Mouse (Mus musculus) neural tube, embryonic 13.5 days (tissue): Measurements from ENCODE around the gene Gpc6. TPM values are rescaled to one million over a fixed set of nuclear protein-coding genes. Genes with fewer than 3 reads are reported as not detected.

ENCODE experiments used
- ATAC-seq: fragments of 200-750 bp; cut with Nextera tagmentation; 2 replicates; pipeline ENCODE4 v1.8.0; 2017; ENCODE audit warnings: low read depth, mild to moderate bottlenecking, moderate TSS enrichment, moderate library complexity
- H3K27ac ChIP-seq: fragments of 300-500 bp; sonication (generic); replicated peaks from 2 replicates; pipeline ENCODE4 v1.5.1; 2015; ENCODE audit warnings: moderate library complexity, mild to moderate bottlenecking, inconsistent platforms
- H3K27me3 ChIP-seq: fragments of 300-500 bp; sonication (generic); 2 replicates; pipeline ENCODE4 v1.6.1; 2015; ENCODE audit warnings: mild to moderate bottlenecking, inconsistent platforms
- H3K36me3 ChIP-seq: fragments of 300-500 bp; sonication (generic); 2 replicates; pipeline ENCODE4 v1.6.1; 2015; ENCODE audit warnings: mild to moderate bottlenecking, inconsistent platforms
- H3K4me1 ChIP-seq: fragments of 300-500 bp; sonication (generic); replicated peaks from 2 replicates; pipeline ENCODE4 v1.6.1; 2015; ENCODE audit warnings: inconsistent platforms
- H3K4me2 ChIP-seq: fragments of 300-500 bp; sonication (generic); 2 replicates; pipeline ENCODE4 v1.6.1; 2015; ENCODE audit warnings: inconsistent platforms, mild to moderate bottlenecking, moderate library complexity
- H3K4me3 ChIP-seq: fragments of 300-500 bp; sonication (generic); 2 replicates; pipeline ENCODE4 v1.5.1; 2015; ENCODE audit warnings: mild to moderate bottlenecking, inconsistent platforms
- H3K9ac ChIP-seq: fragments of 300-500 bp; sonication (generic); 2 replicates; pipeline ENCODE4 v1.6.1; 2015; ENCODE audit warnings: moderate library complexity, mild to moderate bottlenecking, inconsistent platforms
- H3K9me3 ChIP-seq: fragments of 300-500 bp; sonication (generic); 2 replicates; pipeline ENCODE4 v1.6.1; 2016; ENCODE audit warnings: inconsistent platforms
- WGBS: fragments of 180-500 bp; shearing (Covaris S2); methylation state at CpG from one replicate; pipeline ENCODE4 v1.1.7; 2015; 5-methylcytosine and 5-hydroxymethylcytosine counted together
- polyA plus RNA-seq: library from polyadenylated mRNA; unstranded; fragments of >200 nt; fragmentation: Nextera tagmentation; extraction: Ambion mirVana; gene quantifications from 2 replicates; pipeline ENCODE4 v1.2.1, GENCODE M21; 2015

The Gpc6 gene
- polyA plus RNA-seq, 1 experiment from 2014 or later = 22.1 TPM

GRCm38 (mm10) chr14:117852266-117852665 lies 927.2 kb downstream of the Gpc6 start:
- Histone ChIP-seq H3K4me2 (no peak overlapping the region), H3K9ac (no peak overlapping the region), H3K4me1 (no peaks in the 10 kb centered on the region), H3K36me3 (no peaks in the 10 kb centered on the region), H3K27me3 (no peaks in the 10 kb centered on the region), H3K4me3 (no peak overlapping the region), H3K9me3 (no peaks in the 10 kb centered on the region), H3K27ac (no peak overlapping the region)
- WGBS = 94% methylated on average over 3 of the region's 3 CpGs
- no peak for ATAC-seq

GRCm38 (mm10) chr14:117852842-117853241 lies 927.7 kb downstream of the Gpc6 start:
- WGBS = 85% methylated on average over 2 of the region's 2 CpGs
- Histone ChIP-seq H3K4me3 (no peak overlapping the region), H3K9me3 (no peaks in the 10 kb centered on the region), H3K27ac (no peak overlapping the region), H3K4me2 (no peak overlapping the region), H3K4me1 (no peaks in the 10 kb centered on the region), H3K9ac (no peak overlapping the region), H3K36me3 (no peaks in the 10 kb centered on the region), H3K27me3 (no peaks in the 10 kb centered on the region)
- ATAC-seq = no peak

- no peaks in the 10 kb centered on the region for H3K36me3 ChIP-seq
- H3K27me3 ChIP-seq = no peaks in the 10 kb centered on the region
- H3K4me2 ChIP-seq = no peak overlapping the region
- ATAC-seq = no peak
- H3K9me3 ChIP-seq = no peaks in the 10 kb centered on the region
- H3K4me3 ChIP-seq = no peak overlapping the region
- no peaks in the 10 kb centered on the region for H3K4me1 ChIP-seq
- H3K27ac ChIP-seq = no peak overlapping the region
- 70% methylated on average over 5 of the region's 5 CpGs for WGBS
- no peak overlapping the region for H3K9ac ChIP-seq
These were observed 929.4 kb downstream of the Gpc6 start for GRCm38 (mm10) chr14:117854498-117854897.

- H3K9ac ChIP-seq = no peak overlapping the region
- no peaks in the 10 kb centered on the region for H3K36me3 ChIP-seq
- no peaks in the 10 kb centered on the region; the same call in 1 of the 2 replicates for H3K4me1 ChIP-seq
- no peaks in the 10 kb centered on the region for H3K9me3 ChIP-seq
- ATAC-seq = no peak
- no peak overlapping the region for H3K27ac ChIP-seq
- H3K27me3 ChIP-seq = no peaks in the 10 kb centered on the region
- H3K4me2 ChIP-seq = no peak overlapping the region
- H3K4me3 ChIP-seq = no peak overlapping the region
These were observed 946.2 kb downstream of the Gpc6 start for GRCm38 (mm10) chr14:117871268-117871667.

GRCm38 (mm10) chr14:117879313-117879712 lies 954.2 kb downstream of the Gpc6 start:
- Histone ChIP-seq H3K4me2 (no peak overlapping the region), H3K9me3 (no peaks in the 10 kb centered on the region), H3K4me3 (no peak overlapping the region), H3K27me3 (no peaks in the 10 kb centered on the region), H3K27ac (no peak overlapping the region), H3K9ac (no peak overlapping the region), H3K36me3 (no peaks in the 10 kb centered on the region), H3K4me1 (no peaks in the 10 kb centered on the region)
- 85% methylated on average over 9 of the region's 9 CpGs for WGBS
- no peak for ATAC-seq

GRCm38 (mm10) chr14:117881112-117881511 lies 956.0 kb downstream of the Gpc6 start:
- Histone ChIP-seq H3K9ac (no peak overlapping the region), H3K27me3 (no peaks in the 10 kb centered on the region), H3K4me2 (no peak overlapping the region), H3K4me3 (no peak overlapping the region), H3K27ac (no peak overlapping the region), H3K4me1 (no peaks in the 10 kb centered on the region), H3K9me3 (no peaks in the 10 kb centered on the region), H3K36me3 (no peaks in the 10 kb centered on the region)
- WGBS = 71% methylated on average over 6 of the region's 6 CpGs
- no peak for ATAC-seq

- H3K36me3 ChIP-seq = no peaks in the 10 kb centered on the region
- no peak overlapping the region for H3K4me2 ChIP-seq
- no peak overlapping the region for H3K27ac ChIP-seq
- no peak for ATAC-seq
- WGBS = 69% methylated on average over 3 of the region's 3 CpGs
- no peak overlapping the region for H3K9ac ChIP-seq
- no peaks in the 10 kb centered on the region for H3K4me1 ChIP-seq
- no peak overlapping the region for H3K4me3 ChIP-seq
- no peaks in the 10 kb centered on the region for H3K9me3 ChIP-seq
- H3K27me3 ChIP-seq = no peaks in the 10 kb centered on the region
These were observed 957.1 kb downstream of the Gpc6 start for GRCm38 (mm10) chr14:117882222-117882621.

GRCm38 (mm10) chr14:117889653-117890052 lies 964.5 kb downstream of the Gpc6 start:
- no peaks in the 10 kb centered on the region for H3K36me3 ChIP-seq
- H3K4me3 ChIP-seq = no peak overlapping the region
- WGBS = 49% methylated on average over 2 of the region's 2 CpGs
- no peak for ATAC-seq
- no peak overlapping the region for H3K9ac ChIP-seq
- no peak overlapping the region for H3K4me2 ChIP-seq
- no peaks in the 10 kb centered on the region for H3K9me3 ChIP-seq
- no peaks in the 10 kb centered on the region for H3K27me3 ChIP-seq
- H3K4me1 ChIP-seq = peaks cover 12% of the 10 kb centered on the region
- H3K27ac ChIP-seq = no peak overlapping the region

GRCm38 (mm10) chr14:117891426-117891825 lies 966.3 kb downstream of the Gpc6 start:
- peaks cover 29% of the 10 kb centered on the region for H3K4me1 ChIP-seq
- H3K36me3 ChIP-seq = no peaks in the 10 kb centered on the region
- H3K27me3 ChIP-seq = no peaks in the 10 kb centered on the region
- 60% methylated on average over 7 of the region's 7 CpGs for WGBS
- no peak overlapping the region for H3K4me3 ChIP-seq
- H3K27ac ChIP-seq = no peak overlapping the region
- no peak overlapping the region for H3K4me2 ChIP-seq
- ATAC-seq = no peak
- no peak overlapping the region for H3K9ac ChIP-seq
- no peaks in the 10 kb centered on the region for H3K9me3 ChIP-seq

GRCm38 (mm10) chr14:117892026-117892425 lies 966.9 kb downstream of the Gpc6 start:
- WGBS = 80% methylated on average over 4 of the region's 4 CpGs
- Histone ChIP-seq H3K4me2 (no peak overlapping the region), H3K4me1 (peaks cover 31% of the 10 kb centered on the region), H3K27ac (no peak overlapping the region), H3K36me3 (no peaks in the 10 kb centered on the region), H3K4me3 (no peak overlapping the region), H3K9ac (no peak overlapping the region), H3K9me3 (no peaks in the 10 kb centered on the region), H3K27me3 (no peaks in the 10 kb centered on the region)
- ATAC-seq = no peak

- Histone ChIP-seq H3K27me3 (no peaks in the 10 kb centered on the region), H3K4me1 (peaks cover 43% of the 10 kb centered on the region), H3K36me3 (no peaks in the 10 kb centered on the region), H3K4me2 (peak overlapping the region; percentile 52), H3K9ac (peak overlapping the region; percentile 49), H3K4me3 (peak overlapping the region; percentile 25), H3K27ac (peak overlapping the region; percentile 77), H3K9me3 (no peaks in the 10 kb centered on the region)
- WGBS = 25% methylated on average over 10 of the region's 10 CpGs
- ATAC-seq = peak; percentile 73
These were observed 969.9 kb downstream of the Gpc6 start for GRCm38 (mm10) chr14:117894869-117895538.

GRCm38 (mm10) chr14:117895539-117895912 lies 970.4 kb downstream of the Gpc6 start:
- Histone ChIP-seq H3K9ac (peak overlapping the region; percentile 49), H3K36me3 (no peaks in the 10 kb centered on the region), H3K4me1 (peaks cover 43% of the 10 kb centered on the region), H3K27me3 (no peaks in the 10 kb centered on the region), H3K9me3 (no peaks in the 10 kb centered on the region), H3K4me2 (peak overlapping the region; percentile 52), H3K27ac (peak overlapping the region; percentile 77), H3K4me3 (peak overlapping the region; percentile 25)
- peak; percentile 69 for ATAC-seq
- WGBS = 36% methylated on average over 16 of the region's 16 CpGs

- H3K27me3 ChIP-seq = peaks cover 6% of the 10 kb centered on the region; the same call in 1 of the 2 replicates
- H3K36me3 ChIP-seq = no peaks in the 10 kb centered on the region
- H3K4me2 ChIP-seq = no peak overlapping the region
- H3K4me1 ChIP-seq = peaks cover 30% of the 10 kb centered on the region
- WGBS = 87% methylated on average over 9 of the region's 9 CpGs
- no peak overlapping the region for H3K4me3 ChIP-seq
- no peaks in the 10 kb centered on the region for H3K9me3 ChIP-seq
- no peak overlapping the region for H3K9ac ChIP-seq
- no peak for ATAC-seq
- no peak overlapping the region for H3K27ac ChIP-seq
These were observed 979.2 kb downstream of the Gpc6 start for GRCm38 (mm10) chr14:117904300-117904699.
